Mouse (Mus musculus) MEL (cell line): ENCODE measurements around the gene Aff3. TPM values are rescaled to one million over a fixed set of nuclear protein-coding genes. Genes with fewer than 3 reads are reported as not detected.

Experiments
- DNase-seq: peaks from one replicate; pipeline ENCODE4 v3.0.0; 2011; ENCODE audit warnings: low read depth, low spot score
- H3K27ac ChIP-seq: 2 replicates; pipeline ENCODE4 v1.5.1; 2012; ENCODE audit warnings: low read depth, mild to moderate bottlenecking, control low read depth, low read length, moderate library complexity; ENCODE audit not compliant: control insufficient read depth
- H3K27me3 ChIP-seq, 2 experiments: fragments of 150-350 bp in 1 of 2; sonication (generic) in 1 of 2; 2 replicates each; pipeline ENCODE4 v1.6.1; 2012; ENCODE audit warnings: low read length in 2 of 2, mild to moderate bottlenecking in 2 of 2, improper control_type of control experiment in 1 of 2, moderate library complexity in 1 of 2; ENCODE audit not compliant: insufficient read depth in 2 of 2, control insufficient read depth in 1 of 2
- H3K36me3 ChIP-seq, 2 experiments: 2 replicates each; pipeline ENCODE4 v1.6.1; 2012 to 2014; ENCODE audit warnings: low read length in 2 of 2, improper control_type of control experiment in 1 of 2, inconsistent platforms in 1 of 2, mild to moderate bottlenecking in 1 of 2; ENCODE audit not compliant: insufficient read depth in 2 of 2, control insufficient read depth in 1 of 2
- H3K4me1 ChIP-seq, 2 experiments: fragments of 150-350 bp in 1 of 2; sonication (generic) in 1 of 2; 2 replicates each; pipeline ENCODE4 v1.6.1; 2012; ENCODE audit warnings: low read length in 2 of 2, improper control_type of control experiment in 1 of 2, mild to moderate bottlenecking in 1 of 2; ENCODE audit not compliant: insufficient read depth in 2 of 2, control insufficient read depth in 1 of 2
- H3K4me3 ChIP-seq, 2 experiments: fragments of 150-350 bp in 1 of 2; sonication (generic) in 1 of 2; 2 replicates each; pipeline ENCODE4 v1.5.1; 2012; ENCODE audit warnings: low read depth in 2 of 2, low read length in 2 of 2, mild to moderate bottlenecking in 2 of 2, moderate library complexity in 2 of 2, control low read depth in 1 of 2, improper control_type of control experiment in 1 of 2; ENCODE audit not compliant: control insufficient read depth in 1 of 2, insufficient read depth in 1 of 2
- H3K79me2 ChIP-seq: 2 replicates; pipeline ENCODE4 v1.6.1; 2012; ENCODE audit warnings: mild to moderate bottlenecking, low read length, moderate library complexity; ENCODE audit not compliant: control insufficient read depth, poor library complexity, insufficient read depth
- H3K9ac ChIP-seq: 2 replicates; pipeline ENCODE4 v1.6.1; 2012; ENCODE audit warnings: low read depth, mild to moderate bottlenecking, control low read depth, low read length, moderate library complexity; ENCODE audit not compliant: control insufficient read depth, poor library complexity, severe bottlenecking
- H3K9me3 ChIP-seq: fragments of 150-350 bp; sonication (generic); replicated peaks from 2 replicates; pipeline ENCODE4 v1.6.1; 2012; ENCODE audit warnings: mild to moderate bottlenecking, low read length, improper control_type of control experiment, moderate library complexity; ENCODE audit not compliant: insufficient read depth
- BHLHE40 ChIP-seq: IDR thresholded peaks from 2 replicates; pipeline ENCODE4 v1.6.1; 2012; ENCODE audit warnings: low read depth, mild to moderate bottlenecking, inconsistent platforms, low read length, improper control_type of control experiment, borderline replicate concordance
- CHD2 ChIP-seq: IDR thresholded peaks from 2 replicates; pipeline ENCODE4 v1.6.1; 2011; ENCODE audit warnings: low read length, improper control_type of control experiment
- CTCF ChIP-seq, 3 experiments: IDR thresholded peaks in 2 of 3; conservative IDR thresholded peaks in 1 of 3; 2 replicates each; pipeline ENCODE4 v1.5.1; 2011 to 2012; ENCODE audit warnings: low read length in 3 of 3, low read depth in 2 of 3, mild to moderate bottlenecking in 2 of 3, improper control_type of control experiment in 1 of 3, inconsistent platforms in 1 of 3, mixed read lengths in 1 of 3, moderate library complexity in 1 of 3; ENCODE audit not compliant: control insufficient read depth in 1 of 3, insufficient read depth in 1 of 3, poor library complexity in 1 of 3, severe bottlenecking in 1 of 3
- ELF1 ChIP-seq: IDR thresholded peaks from 2 replicates; pipeline ENCODE4 v1.6.1; 2014; ENCODE audit warnings: low read depth, mild to moderate bottlenecking, inconsistent platforms, low read length, improper control_type of control experiment, moderate library complexity
- EP300 ChIP-seq, 2 experiments: IDR thresholded peaks; 2 replicates each; pipeline ENCODE4 v1.6.1; 2011; ENCODE audit warnings: improper control_type of control experiment in 2 of 2, low read length in 2 of 2, low read depth in 1 of 2, mild to moderate bottlenecking in 1 of 2
- GATA1 ChIP-seq: IDR thresholded peaks from 2 replicates; pipeline ENCODE4 v1.6.1; 2011; ENCODE audit warnings: low read depth, low read length, improper control_type of control experiment
- MAFK ChIP-seq: IDR thresholded peaks from 2 replicates; pipeline ENCODE4 v1.6.1; 2011; ENCODE audit warnings: low read depth, mild to moderate bottlenecking, low read length, improper control_type of control experiment, borderline replicate concordance
- MAZ ChIP-seq: IDR thresholded peaks from 2 replicates; pipeline ENCODE4 v1.6.1; 2012; ENCODE audit warnings: low read depth, mild to moderate bottlenecking, inconsistent platforms, low read length, improper control_type of control experiment
- MEF2A ChIP-seq: IDR thresholded peaks from 2 replicates; pipeline ENCODE4 v1.6.1; 2014; ENCODE audit warnings: low read depth, mild to moderate bottlenecking, inconsistent platforms, low read length, improper control_type of control experiment; ENCODE audit not compliant: poor library complexity, insufficient replicate concordance, severe bottlenecking; ENCODE audit errors: extremely low read depth
- NELFE ChIP-seq: IDR thresholded peaks from 2 replicates; pipeline ENCODE4 v1.6.1; 2011; ENCODE audit warnings: low read depth, low read length, improper control_type of control experiment
- POLR2A ChIP-seq, 2 experiments: IDR thresholded peaks; 2 replicates each; pipeline ENCODE4 v1.6.1; 2011 to 2012; ENCODE audit warnings: low read length in 2 of 2, mild to moderate bottlenecking in 2 of 2, control low read depth in 1 of 2, improper control_type of control experiment in 1 of 2, low read depth in 1 of 2, moderate library complexity in 1 of 2; ENCODE audit not compliant: control insufficient read depth in 1 of 2, insufficient read depth in 1 of 2, poor library complexity in 1 of 2
- POLR2AphosphoS2 ChIP-seq: IDR thresholded peaks from 2 replicates; pipeline ENCODE4 v1.6.1; 2011; ENCODE audit warnings: low read length, improper control_type of control experiment
- POLR2AphosphoS5 ChIP-seq: IDR thresholded peaks from 2 replicates; pipeline ENCODE4 v1.6.1; 2012; ENCODE audit warnings: low read depth, borderline replicate concordance, mild to moderate bottlenecking, inconsistent platforms, low read length, moderate library complexity, mixed read lengths
- RAD21 ChIP-seq: IDR thresholded peaks from 2 replicates; pipeline ENCODE4 v1.6.1; 2011; ENCODE audit warnings: mild to moderate bottlenecking, low read depth, low read length, improper control_type of control experiment
- RCOR1 ChIP-seq: IDR thresholded peaks from 2 replicates; pipeline ENCODE4 v1.6.1; 2012; ENCODE audit warnings: low read depth, mild to moderate bottlenecking, inconsistent platforms, low read length, improper control_type of control experiment
- SMC3 ChIP-seq: IDR thresholded peaks from 2 replicates; pipeline ENCODE4 v1.6.1; 2011; ENCODE audit warnings: low read depth, low read length, improper control_type of control experiment
- TAL1 ChIP-seq: IDR thresholded peaks from 2 replicates; pipeline ENCODE4 v1.6.1; 2012; ENCODE audit warnings: mild to moderate bottlenecking, inconsistent platforms, low read length, moderate library complexity, mixed read lengths
- TBP ChIP-seq: IDR thresholded peaks from 2 replicates; pipeline ENCODE4 v1.8.0; 2011; ENCODE audit warnings: low read depth, low read length, improper control_type of control experiment
- TCF12 ChIP-seq: IDR thresholded peaks from 2 replicates; pipeline ENCODE4 v1.6.1; 2014; ENCODE audit warnings: low read depth, mild to moderate bottlenecking, inconsistent platforms, low read length, improper control_type of control experiment, moderate library complexity
- USF1 ChIP-seq: IDR thresholded peaks from 2 replicates; pipeline ENCODE4 v1.6.1; 2014; ENCODE audit warnings: low read depth, mild to moderate bottlenecking, inconsistent platforms, low read length, improper control_type of control experiment, moderate library complexity
- USF2 ChIP-seq, 2 experiments: IDR thresholded peaks; 2 replicates each; pipeline ENCODE4 v1.6.1; 2011 to 2012; ENCODE audit warnings: improper control_type of control experiment in 2 of 2, low read length in 2 of 2, borderline replicate concordance in 1 of 2, inconsistent platforms in 1 of 2, low read depth in 1 of 2, mild to moderate bottlenecking in 1 of 2; ENCODE audit not compliant: insufficient read depth in 1 of 2
- ZC3H11A ChIP-seq: IDR thresholded peaks from 2 replicates; pipeline ENCODE4 v1.6.1; 2012; ENCODE audit warnings: low read depth, mild to moderate bottlenecking, inconsistent platforms, low read length, improper control_type of control experiment
- polyA plus RNA-seq, 2 experiments: library from polyadenylated mRNA; stranded (reverse) in 1 of 2; unstranded in 1 of 2; fragments of >175 nt in 1 of 2; fragments of >200 nt in 1 of 2; gene quantifications; 2 replicates each; pipeline versions ENCODE4 v1.2.1 to v1.2.4; 2012; ENCODE audit warnings: low replicate concordance in 2 of 2, low read depth in 1 of 2; ENCODE audit not compliant: insufficient read length in 2 of 2, insufficient read depth in 1 of 2, missing spikeins in 1 of 2
- total RNA-seq: library from RNA; depleted of rRNA; stranded (reverse); fragments of 300-350 nt; gene quantifications from 2 replicates; pipeline ENCODE4 v1.2.3, GENCODE M21; 2012

Gene Aff3
- total and polyA plus RNA-seq, 3 experiments: 18.5 to 41.1 (median 25.4) TPM

DNA sequence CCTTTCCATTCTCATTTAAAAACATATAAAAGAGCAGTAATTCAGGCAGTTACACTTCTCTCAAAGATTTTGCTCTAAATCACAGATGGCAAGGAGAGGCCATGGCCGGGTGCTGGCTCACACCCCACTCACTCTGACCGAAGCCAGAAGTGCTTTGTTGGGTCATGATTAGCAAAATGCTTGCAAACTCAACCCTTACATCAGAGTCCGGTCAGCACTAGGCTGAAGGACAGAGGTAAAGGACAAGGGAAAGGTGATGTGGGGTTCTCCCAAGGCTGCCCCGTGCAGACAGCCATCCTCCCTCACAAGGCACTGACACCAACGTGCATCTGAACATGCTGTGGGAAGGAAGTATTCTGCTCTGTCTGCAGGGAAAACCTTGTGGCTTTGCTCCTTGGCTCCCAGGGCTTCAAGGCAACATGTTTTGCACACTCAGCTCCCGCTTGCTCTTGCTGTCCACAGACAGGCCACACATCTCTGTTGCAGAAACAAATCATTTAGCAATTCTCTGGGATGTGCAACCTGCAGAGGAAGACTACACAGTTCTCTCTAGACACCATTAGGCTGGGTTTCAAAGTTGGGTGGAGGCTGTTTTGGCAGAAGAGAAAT, 296.6 kb downstream of the Aff3 start:
- Histone ChIP-seq H3K4me1 (no peaks in the 10 kb centered on the region), H3K4me3 (no peak overlapping the region), H3K27ac (no peak overlapping the region), H3K36me3 (no peaks in the 10 kb centered on the region; a peak in 1 of 4 replicates), H3K9me3 (no peaks in the 10 kb centered on the region), H3K79me2 (no peaks in the 10 kb centered on the region), H3K9ac (no peak overlapping the region), H3K27me3 (no peaks in the 10 kb centered on the region)
- TF ChIP-seq RCOR1 (no peak), POLR2AphosphoS2 (no peak), TAL1 (no peak), USF2 (IDR thresholded peaks at IDR 0.05; ENCODE audit: borderline replicate concordance in 1 of 2, insufficient read depth in 1 of 2, low read depth in 1 of 2, low read length in 2 of 2) (no peak), ZC3H11A (no peak), CHD2 (no peak), GATA1 (no peak), MEF2A (no peak)
- DNase-seq: no peak

DNA sequence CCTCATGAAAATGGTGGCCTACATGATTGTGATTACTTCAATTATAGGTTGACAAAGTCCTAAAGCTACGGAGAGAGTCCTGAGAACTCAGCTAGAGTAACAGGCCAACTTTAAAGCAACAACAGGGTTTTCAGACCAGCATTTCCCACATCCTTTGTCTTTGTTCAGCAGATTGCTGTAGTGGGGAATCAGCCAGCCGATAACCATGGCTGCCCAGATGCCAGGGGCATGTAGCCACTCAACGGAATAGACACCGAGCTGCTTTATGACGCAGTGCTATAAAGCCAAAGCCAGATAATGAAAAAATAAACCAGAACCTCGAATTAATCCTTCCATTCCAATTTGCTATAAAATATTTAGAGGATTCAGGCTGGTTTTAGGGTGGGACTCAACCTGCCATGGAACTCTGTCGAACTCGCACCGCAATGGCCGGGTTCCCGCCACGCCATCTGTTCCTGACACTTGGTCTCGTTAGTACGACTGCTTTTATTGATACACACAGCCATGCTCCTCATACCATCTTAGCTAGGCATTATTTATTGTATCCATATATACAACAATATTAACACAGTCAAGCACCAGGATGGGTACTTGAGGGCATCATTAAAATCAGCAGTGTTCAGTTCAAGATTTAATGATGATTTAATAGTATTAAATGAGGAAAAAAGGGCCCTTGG, 297.2 kb downstream of the Aff3 start:
- H3K36me3 ChIP-seq: no peaks in the 10 kb centered on the region; a peak in 1 of 4 replicates
- H3K4me3 ChIP-seq: no peak overlapping the region
- H3K9me3 ChIP-seq: no peaks in the 10 kb centered on the region
- no peaks in the 10 kb centered on the region for H3K27me3 ChIP-seq
- no peak for DNase-seq
- H3K9ac ChIP-seq: no peak overlapping the region
- no peak for TF ChIP-seq TAL1
- H3K79me2 ChIP-seq: no peaks in the 10 kb centered on the region
- no peak overlapping the region for H3K27ac ChIP-seq
- H3K4me1 ChIP-seq: no peaks in the 10 kb centered on the region

DNA sequence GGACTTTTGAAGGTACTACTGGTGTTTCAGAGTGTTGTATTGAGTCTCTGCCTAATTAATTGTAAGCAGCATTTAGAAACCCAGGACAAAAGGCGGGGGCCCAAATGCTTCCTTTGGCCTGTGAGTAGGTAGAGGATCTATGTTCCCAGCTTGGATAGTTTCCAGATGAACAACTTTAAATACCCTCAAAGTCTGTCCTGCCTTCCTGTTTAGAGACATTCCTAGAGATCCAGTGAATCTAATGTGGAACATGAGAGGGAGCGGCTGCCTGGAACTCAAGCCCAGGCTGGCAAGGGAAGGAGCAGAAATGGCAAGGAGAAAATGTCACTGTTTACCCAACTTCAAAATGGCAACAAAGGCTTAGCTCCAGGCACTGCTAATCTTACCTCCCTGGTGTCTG, 300.9 kb downstream of the Aff3 start:
- H3K27ac ChIP-seq: no peak overlapping the region
- H3K9ac ChIP-seq: no peak overlapping the region
- no peaks in the 10 kb centered on the region for H3K79me2 ChIP-seq
- H3K4me3 ChIP-seq: no peak overlapping the region
- H3K27me3 ChIP-seq: no peaks in the 10 kb centered on the region
- no peaks in the 10 kb centered on the region for H3K9me3 ChIP-seq
- no peak for TF ChIP-seq USF2 (IDR thresholded peaks at IDR 0.05; ENCODE audit: borderline replicate concordance in 1 of 2, insufficient read depth in 1 of 2, low read depth in 1 of 2, low read length in 2 of 2)
- no peak for TF ChIP-seq MAFK
- no peak for TF ChIP-seq SMC3
- TF ChIP-seq NELFE: no peak
- TF ChIP-seq MAZ: no peak
- TF ChIP-seq CTCF (IDR thresholded peaks at IDR 0.05 in 2 of 3, conservative IDR thresholded peaks at IDR 0.05 in 1 of 3; ENCODE audit: control insufficient read depth in 1 of 3, insufficient read depth in 1 of 3, low read depth in 2 of 3, low read length in 3 of 3, poor library complexity in 1 of 3, severe bottlenecking in 1 of 3): no peak
- TF ChIP-seq ZC3H11A: no peak
- no peak for TF ChIP-seq RAD21
- TF ChIP-seq ELF1: no peak
- no peak for TF ChIP-seq POLR2A (IDR thresholded peaks at IDR 0.05; ENCODE audit: control insufficient read depth in 1 of 2, insufficient read depth in 1 of 2, low read depth in 1 of 2, low read length in 2 of 2, poor library complexity in 1 of 2)
- no peak for TF ChIP-seq BHLHE40
- no peak for TF ChIP-seq POLR2AphosphoS5
- TF ChIP-seq CHD2: no peak
- TF ChIP-seq USF1: no peak
- no peak for TF ChIP-seq TBP
- no peak for TF ChIP-seq EP300 (IDR thresholded peaks at IDR 0.05; ENCODE audit: low read depth in 1 of 2, low read length in 2 of 2)
- TF ChIP-seq TCF12: no peak
- no peak for DNase-seq
- H3K4me1 ChIP-seq: no peaks in the 10 kb centered on the region
- no peaks in the 10 kb centered on the region for H3K36me3 ChIP-seq
